Mouse (Mus musculus): ENCODE results near the gene Zdhhc18. TPM values are rescaled to one million over a fixed set of nuclear protein-coding genes. Genes with fewer than 3 reads are reported as not detected.

Gene Zdhhc18
- total RNA-seq, 2 experiments from 2014 or later = 33.2 to 36.8 TPM

DNA sequence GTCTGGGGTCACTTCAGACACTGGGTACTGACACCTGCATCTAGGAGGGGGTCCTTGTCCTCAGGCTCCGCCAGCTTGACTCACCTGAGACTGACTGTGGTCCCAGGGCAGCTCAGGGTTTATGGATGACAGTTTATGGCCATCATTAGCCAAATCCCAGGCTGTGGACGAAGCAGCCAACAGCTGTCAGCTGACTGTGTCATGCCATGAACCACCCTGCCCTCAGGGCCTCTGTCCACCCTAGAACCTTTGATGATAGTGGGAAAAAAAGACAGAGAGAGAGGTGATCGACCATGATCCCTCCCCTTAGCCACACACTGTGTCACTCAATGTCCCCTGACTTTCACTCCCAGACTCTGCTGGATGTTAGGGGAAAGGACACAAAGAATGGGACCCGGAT is 88.3 kb downstream of the Zdhhc18 start:
- intact Hi-C loops (cut with DNase I) = no loop called here
- TF ChIP-seq CTCF (IDR thresholded peaks at IDR 0.05) = no peak
- no peak for DNase-seq (ENCODE audit: extremely low spot score in 1 of 2, low spot score in 2 of 2)
- Histone ChIP-seq H3K27ac (no peak overlapping the region), H3K4me3 (no peak overlapping the region)

DNA sequence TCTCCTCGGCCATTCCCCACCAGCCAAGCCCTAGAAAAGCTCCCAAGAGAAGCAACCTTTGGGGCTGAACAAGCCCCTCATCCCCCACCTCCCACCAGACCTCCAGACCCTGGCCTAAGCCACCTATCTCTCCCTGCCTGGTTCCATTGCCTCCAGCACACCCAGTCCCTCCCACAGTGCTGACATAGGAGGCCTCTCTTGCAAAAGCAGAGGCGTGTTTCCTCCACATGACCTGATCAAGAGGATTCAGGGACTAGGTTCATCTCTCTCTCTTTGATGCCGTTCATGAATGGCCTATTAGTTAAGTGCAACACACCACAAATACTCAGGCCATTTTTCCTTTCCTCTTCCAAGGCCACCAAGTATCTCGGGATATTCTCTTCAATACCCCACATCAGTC is 90.1 kb downstream of the Zdhhc18 start:
- intact Hi-C loops (cut with DNase I) = no loop called here
- DNase-seq (ENCODE audit: extremely low spot score in 1 of 2, low spot score in 2 of 2) = no peak
- no peak overlapping the region for H3K4me3 ChIP-seq
- H3K27ac ChIP-seq = no peak overlapping the region
- no peak for TF ChIP-seq CTCF (IDR thresholded peaks at IDR 0.05)

DNA sequence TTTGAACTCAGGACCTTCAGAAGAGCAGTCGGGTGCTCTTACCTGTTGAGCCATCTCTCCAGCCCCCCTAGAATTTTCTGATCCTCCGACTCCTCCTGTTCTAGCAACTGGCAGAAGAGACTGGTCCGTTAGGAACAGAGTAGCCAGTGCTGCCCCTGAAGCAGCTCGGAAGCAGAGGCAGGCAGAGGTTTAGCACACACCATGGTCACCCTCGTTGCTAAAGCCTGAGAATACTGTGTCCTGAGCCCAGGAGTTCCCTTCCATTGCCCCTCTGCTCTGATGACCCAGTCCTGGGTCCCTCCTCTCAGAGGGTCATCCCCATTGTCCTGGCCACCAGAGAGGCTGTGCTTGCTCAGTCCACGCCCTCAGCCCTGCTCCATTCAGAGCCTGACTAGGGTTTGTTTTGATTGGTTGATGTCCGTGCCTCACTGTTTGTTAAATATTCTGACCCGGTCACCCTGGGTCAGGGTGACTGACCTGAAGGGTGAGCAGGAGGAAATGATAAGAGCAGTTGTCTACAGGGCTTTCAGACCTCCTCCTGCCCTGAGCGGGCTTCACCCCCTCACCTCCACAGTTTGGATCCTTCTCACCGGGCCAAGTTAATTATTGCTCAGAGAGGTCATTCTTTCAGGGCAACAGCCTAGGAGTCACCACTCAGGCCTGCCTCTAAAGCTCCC is 92.8 kb downstream of the Zdhhc18 start:
- no peak for TF ChIP-seq CTCF (IDR thresholded peaks at IDR 0.05)
- no peak overlapping the region for H3K27ac ChIP-seq
- H3K4me3 ChIP-seq = no peak overlapping the region
- DNase-seq (ENCODE audit: extremely low spot score in 1 of 2, low spot score in 2 of 2) = no peak
- intact Hi-C loops (cut with DNase I) = no loop called here

Small RNA genes within 50 kb of the gene (microRNA-seq; reads per million reads assigned to microRNA genes)
- 0 reads per million in 2 experiments for gene Gm23158

Other genes starting within 250 kb of the Zdhhc18 start
- gene Tent5b, start 170.0 kb downstream of the Zdhhc18 start, total RNA-seq (2021) = not detected
- gene Trnp1, start 151.6 kb downstream of the Zdhhc18 start, total RNA-seq (2021) = 100 to 1,000 TPM; 156 to 160 TPM
- under 1 TPM in 1 of 2 experiments, not detected in 1; 0.28 TPM for gene Kdf1, start 131.2 kb downstream of the Zdhhc18 start, total RNA-seq (2021)
- 100 to 1,000 TPM; 143 to 156 TPM for gene Nudc, start 104.2 kb downstream of the Zdhhc18 start, total RNA-seq (2021)
- not detected for gene Nr0b2, start 96.8 kb downstream of the Zdhhc18 start, total RNA-seq (2021)
- gene Gpatch3, start 75.4 kb downstream of the Zdhhc18 start, total RNA-seq (2021) = 1 to 10 TPM; 8.5 to 8.7 TPM
- 10 to 100 TPM in 1 of 2 experiments, 1 to 10 TPM in 1; 9.4 to 12.3 TPM for gene Gpn2, start 65.8 kb downstream of the Zdhhc18 start, total RNA-seq (2021)
- 1 to 10 TPM; 1.7 to 2.6 TPM for gene Sfn, start 48.0 kb downstream of the Zdhhc18 start, total RNA-seq (2021)
- 1 to 10 TPM; 7.9 to 8.1 TPM for gene Pigv, start 22.5 kb upstream of the Zdhhc18 start, total RNA-seq (2021)
- 10 to 100 TPM; 90.9 to 98.6 TPM for gene Arid1a, start 106.6 kb upstream of the Zdhhc18 start, total RNA-seq (2021)
- 10 to 100 TPM; 11.8 to 12.6 TPM for gene Rps6ka1, start 237.6 kb upstream of the Zdhhc18 start, total RNA-seq (2021)